Mouse (Mus musculus) right cerebral cortex, postnatal 10 days (tissue): ENCODE data around the gene Phgdh.

Source experiments
- DNase-seq, 2 experiments: peaks; one replicate each; pipeline ENCODE4 v3.0.0; 2021; ENCODE audit warnings: low spot score in 2 of 2

Gene Phgdh

GRCm38 (mm10) chr3:98348106-98348505 lies 8.3 kb upstream of the Phgdh start:
- DNase-seq: no peak

GRCm38 (mm10) chr3:98343235-98343634 lies 3.4 kb upstream of the Phgdh start:
- no peak for DNase-seq

- DNase-seq: no peak
Observed at GRCm38 (mm10) chr3:98340818-98341594, 1.2 kb upstream of the Phgdh start.

GRCm38 (mm10) chr3:98339097-98339705 lies 589 bp downstream of the Phgdh start:
- DNase-seq: peak; percentile 54 to 62

- DNase-seq: peak; percentile 59 to 60
Observed at GRCm38 (mm10) chr3:98338584-98339041, 1.2 kb downstream of the Phgdh start.

GRCm38 (mm10) chr3:98336661-98337654 lies 2.8 kb downstream of the Phgdh start:
- no peak for DNase-seq

GRCm38 (mm10) chr3:98335886-98336285 lies 3.9 kb downstream of the Phgdh start:
- no peak for DNase-seq

GRCm38 (mm10) chr3:98335331-98335730 lies 4.5 kb downstream of the Phgdh start:
- DNase-seq: no peak

GRCm38 (mm10) chr3:98334010-98334409 lies 5.8 kb downstream of the Phgdh start:
- DNase-seq: no peak

- DNase-seq: no peak
Observed at GRCm38 (mm10) chr3:98324235-98324634, 15.6 kb downstream of the Phgdh start.

GRCm38 (mm10) chr3:98322209-98322608 lies 17.6 kb downstream of the Phgdh start:
- DNase-seq: no peak

- peak; percentile 60 to 66 for DNase-seq
Observed at GRCm38 (mm10) chr3:98319190-98319589, 20.6 kb downstream of the Phgdh start.

- peak; percentile 56 to 59 for DNase-seq
Observed at GRCm38 (mm10) chr3:98317143-98317542, 22.6 kb downstream of the Phgdh start.

- peak; percentile 51 to 62 for DNase-seq
Observed at GRCm38 (mm10) chr3:98315181-98315580, 24.6 kb downstream of the Phgdh start.

- DNase-seq: no peak
Observed at GRCm38 (mm10) chr3:98313294-98314155, 26.3 kb downstream of the Phgdh start.

GRCm38 (mm10) chr3:98312867-98313266 lies 26.9 kb downstream of the Phgdh start:
- peak; percentile 63 to 76 for DNase-seq

GRCm38 (mm10) chr3:98310456-98310855 lies 29.3 kb downstream of the Phgdh start:
- DNase-seq: no peak

GRCm38 (mm10) chr3:98308606-98309005 lies 31.2 kb downstream of the Phgdh start:
- no peak for DNase-seq

GRCm38 (mm10) chr3:98301761-98302160 lies 38.0 kb downstream of the Phgdh start:
- no peak for DNase-seq

- no peak for DNase-seq
Observed at GRCm38 (mm10) chr3:98300266-98300665, 39.5 kb downstream of the Phgdh start.
